Mouse (Mus musculus): ENCODE data around the gene Rasgef1b.

GRCm38 (mm10) chr5:99169836-99170235, 559.0 kb downstream of the Rasgef1b start:
- no peak for TF ChIP-seq TCF3 (IDR thresholded peaks at IDR 0.05; ENCODE audit: insufficient read length, low read depth)
- TF ChIP-seq MYOG (IDR thresholded peaks at IDR 0.05; ENCODE audit: control insufficient read depth in 1 of 3, insufficient read depth in 1 of 3, insufficient read length in 2 of 3, low read depth in 2 of 3): no peak
- no peak for TF ChIP-seq POLR2A (IDR thresholded peaks at IDR 0.05; ENCODE audit: insufficient read length, low read depth)
- TF ChIP-seq POLR2AphosphoS2 (IDR thresholded peaks at IDR 0.05; ENCODE audit: insufficient read length, low read depth): no peak
- no peak for TF ChIP-seq TCF12 (IDR thresholded peaks at IDR 0.05; ENCODE audit: insufficient read depth, poor library complexity, severe bottlenecking)
- TF ChIP-seq E2F4 (IDR thresholded peaks at IDR 0.05; ENCODE audit: insufficient read depth): no peak
- no peak for TF ChIP-seq MYOD1 (IDR thresholded peaks at IDR 0.05; ENCODE audit: control insufficient read depth in 1 of 3, insufficient read length in 2 of 3, low read depth in 2 of 3)
- no peak for TF ChIP-seq USF1 (IDR thresholded peaks at IDR 0.05; ENCODE audit: low read depth)
- no peak for TF ChIP-seq MAX (IDR thresholded peaks at IDR 0.05; ENCODE audit: low read depth)
- TF ChIP-seq SRF (IDR thresholded peaks at IDR 0.05; ENCODE audit: control insufficient read depth, insufficient read length, low read depth): no peak
- no peak for TF ChIP-seq CEBPB (IDR thresholded peaks at IDR 0.05; ENCODE audit: insufficient read depth, poor library complexity, severe bottlenecking)
